Mouse (Mus musculus) spleen, postnatal 14 days (tissue): ENCODE results near the gene Tac4.

Source experiments
- DNase-seq, 2 experiments: peaks; one replicate each; pipeline ENCODE4 v3.0.0; 2021 to 2022; ENCODE audit warnings: low spot score in 2 of 2

Tac4 gene

GRCm38 (mm10) chr11:95311425-95311807 lies 50.1 kb downstream of the Tac4 start:
- no peak for DNase-seq

- no peak for DNase-seq
Observed at GRCm38 (mm10) chr11:95315215-95315955, 54.1 kb downstream of the Tac4 start.

GRCm38 (mm10) chr11:95318116-95318515 lies 56.8 kb downstream of the Tac4 start:
- no peak for DNase-seq
